Mouse (Mus musculus): ENCODE measurements around the gene Nmt1.

GRCm38 (mm10) chr11:103004852-103005251, 23.1 kb upstream of the Nmt1 start:
- TF ChIP-seq CTCF (IDR thresholded peaks at IDR 0.05; ENCODE audit: low read depth) (no peak), EP300 (IDR thresholded peaks at IDR 0.05; ENCODE audit: low read depth) (no peak)
